ENCODE assay signal across 24 mouse cellular contexts in the genomic region with DNA sequence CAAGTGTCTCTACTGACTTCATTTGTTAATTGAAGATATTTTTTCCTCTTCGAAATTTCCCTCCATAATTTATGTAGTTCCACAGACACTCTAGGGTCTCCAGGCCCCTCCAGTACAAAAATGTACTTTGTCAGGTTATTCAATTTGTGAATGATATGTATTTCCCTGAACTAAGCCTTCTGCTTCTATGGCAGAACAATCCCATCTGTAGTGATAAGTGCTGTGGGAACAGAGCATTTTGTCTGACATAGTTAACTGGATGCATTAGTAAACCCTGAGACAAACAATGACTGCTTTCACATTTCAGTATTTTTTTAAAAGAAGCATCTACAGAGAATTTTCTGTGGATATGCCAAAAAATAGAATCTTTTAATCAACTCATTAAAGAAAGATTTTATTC.
A peak's percentile ranks its signal among the peaks of the same experiment; 100 is the strongest.
DNase-seq lines count a peak whose midpoint lies in the region; ATAC-seq and TF ChIP-seq lines count a peak whose summit lies in the region.
"Had no signal": no experiment of that assay in that cellular context is flagged by ENCODE, and none has a peak within 500 bp of the region (broad histone marks: within the 10 kb centered on the region; RNA-seq: fewer than 3 reads in every experiment).

No protein-coding gene starts in this region.

- DNase-seq in forebrain, embryonic 10.5 days (ENCODE audit: extremely low spot score, low spot score), result no peak
- no peak for DNase-seq in forebrain, postnatal 0 days
- no peak for DNase-seq in forebrain, embryonic 14.5 days (ENCODE audit: low spot score)
- DNase-seq in Muller cell, postnatal 12 days (ENCODE audit: inconsistent ontology term), result peak; percentile 6
- peak; percentile 4 for DNase-seq in brain, adult 2 months (ENCODE audit: low read depth, low spot score)
- no peak for DNase-seq in right cerebral cortex, adult 18-20 months
- no peak for DNase-seq in neural tube, embryonic 10.5 days (ENCODE audit: extremely low spot score, low spot score)
- DNase-seq: adrenal gland, adult 2 months; adrenal gland, adult 8-10 months; adrenal gland, postnatal 10 days; adrenal gland, postnatal 14 days; adrenal gland, postnatal 25 days; adrenal gland, postnatal 36 days; B cell, adult 2 months; cerebellum, adult 11 months; cerebellum, adult 11-12 months; cerebellum, adult 18-20 months; cerebellum, adult 2 months had no signal

- H3K27me3 ChIP-seq in forebrain, embryonic 16.5 days (replicated peaks; ENCODE audit: control insufficient read depth, insufficient read depth, low read length), result no peaks in the 10 kb centered on the region
- H3K27me3 ChIP-seq in forebrain, embryonic 10.5 days (ENCODE audit: poor library complexity, severe bottlenecking), result no peaks in the 10 kb centered on the region
- no peaks in the 10 kb centered on the region for H3K27me3 ChIP-seq in forebrain, postnatal 0 days (ENCODE audit: insufficient read depth, low read length)
- no peaks in the 10 kb centered on the region for H3K27me3 ChIP-seq in forebrain, embryonic 14.5 days (replicated peaks; ENCODE audit: control insufficient read depth, insufficient read depth, low read length)
- H3K27me3 ChIP-seq: CH12.LX had no signal

- no peaks in the 10 kb centered on the region for H3K36me3 ChIP-seq in forebrain, embryonic 16.5 days (ENCODE audit: control insufficient read depth, insufficient read depth)
- no peaks in the 10 kb centered on the region for H3K36me3 ChIP-seq in forebrain, embryonic 10.5 days (replicated peaks)
- H3K36me3 ChIP-seq in forebrain, postnatal 0 days (ENCODE audit: insufficient read depth), result no peaks in the 10 kb centered on the region
- H3K36me3 ChIP-seq in forebrain, embryonic 14.5 days (ENCODE audit: control insufficient read depth, insufficient read depth, low read length), result no peaks in the 10 kb centered on the region
- H3K36me3 ChIP-seq: G1E had no signal

- ATAC-seq in forebrain, embryonic 16.5 days, result peak; percentile 67
- peak; percentile 67; the same call in 1 of the 2 replicates for ATAC-seq in forebrain, postnatal 0 days
- ATAC-seq in forebrain, embryonic 14.5 days, result no peak
- ATAC-seq: activated CD4-positive, CD25-positive, alpha-beta regulatory T cell, adult 4 months; CD4-positive, CD25-positive, alpha-beta regulatory T cell, adult 4 months; Patski had no signal

- H3K4me1 ChIP-seq in forebrain, embryonic 16.5 days (replicated peaks; ENCODE audit: control insufficient read depth, insufficient read depth, low read length), result no peaks in the 10 kb centered on the region
- H3K4me1 ChIP-seq in forebrain, embryonic 10.5 days, result no peaks in the 10 kb centered on the region
- H3K4me1 ChIP-seq in forebrain, postnatal 0 days (ENCODE audit: insufficient read depth), result no peaks in the 10 kb centered on the region
- H3K4me1 ChIP-seq in forebrain, embryonic 14.5 days (ENCODE audit: control insufficient read depth, insufficient read depth, low read length), result no peaks in the 10 kb centered on the region

- H3K4me3 ChIP-seq in forebrain, embryonic 16.5 days (replicated peaks; ENCODE audit: low read length), result no peak overlapping the region
- no peak overlapping the region for H3K4me3 ChIP-seq in forebrain, embryonic 10.5 days
- no peak overlapping the region for H3K4me3 ChIP-seq in forebrain, postnatal 0 days (ENCODE audit: low read depth, low read length)
- no peak overlapping the region for H3K4me3 ChIP-seq in forebrain, embryonic 14.5 days (ENCODE audit: low read depth, low read length)

- TF ChIP-seq CTCF in forebrain, postnatal 0 days (IDR thresholded peaks at IDR 0.05; ENCODE audit: low read depth), result no peak

- H3K9ac ChIP-seq in forebrain, embryonic 16.5 days (replicated peaks; ENCODE audit: low read depth, low read length), result no peak overlapping the region
- H3K9ac ChIP-seq in forebrain, postnatal 0 days, result no peak overlapping the region
- no peak overlapping the region for H3K9ac ChIP-seq in forebrain, embryonic 14.5 days (ENCODE audit: low read length)

- WGBS in forebrain, embryonic 16.5 days, result 63% methylated on average over 1 of the region's 1 CpGs
- 88% methylated on average over 1 of the region's 1 CpGs for WGBS in forebrain, embryonic 10.5 days
- WGBS in forebrain, postnatal 0 days, result 53% methylated on average over 1 of the region's 1 CpGs
- 79% methylated on average over 1 of the region's 1 CpGs for WGBS in forebrain, embryonic 14.5 days

- H3K9me3 ChIP-seq in forebrain, embryonic 16.5 days (ENCODE audit: control insufficient read depth, low read length), result no peaks in the 10 kb centered on the region
- H3K9me3 ChIP-seq in forebrain, embryonic 10.5 days, result no peaks in the 10 kb centered on the region
- H3K9me3 ChIP-seq in forebrain, postnatal 0 days (ENCODE audit: low read length), result no peaks in the 10 kb centered on the region
- H3K9me3 ChIP-seq in forebrain, embryonic 14.5 days (replicated peaks; ENCODE audit: control insufficient read depth, low read length), result no peaks in the 10 kb centered on the region
- H3K9me3 ChIP-seq: G1E had no signal

- H3K27ac ChIP-seq in forebrain, embryonic 16.5 days (ENCODE audit: low read length), result no peak overlapping the region
- no peak overlapping the region for H3K27ac ChIP-seq in forebrain, embryonic 10.5 days
- no peak overlapping the region for H3K27ac ChIP-seq in forebrain, postnatal 0 days (ENCODE audit: low read depth, low read length)
- no peak overlapping the region for H3K27ac ChIP-seq in forebrain, embryonic 14.5 days (ENCODE audit: low read depth, low read length)

- H3K4me2 ChIP-seq in forebrain, embryonic 16.5 days (ENCODE audit: low read length), result no peak overlapping the region
- H3K4me2 ChIP-seq in forebrain, postnatal 0 days (ENCODE audit: low read depth), result no peak overlapping the region
- H3K4me2 ChIP-seq in forebrain, embryonic 14.5 days (ENCODE audit: low read length), result no peak overlapping the region

Comparison
In these comparisons a context has a peak if more than half of its experiments do, and no peak if none do; other contexts are left out.
1. DNase-seq: peak in Muller cell, postnatal 12 days (single experiment) and brain, adult 2 months (single experiment); none in forebrain, embryonic 10.5 days (single experiment), forebrain, postnatal 0 days (single experiment), forebrain, embryonic 14.5 days (single experiment), right cerebral cortex, adult 18-20 months (single experiment) and neural tube, embryonic 10.5 days (single experiment).